Mouse (Mus musculus): Measurements from ENCODE around the gene Wipf3. TPM values are rescaled to one million over a fixed set of nuclear protein-coding genes. Genes with fewer than 3 reads are reported as not detected.

Wipf3 gene
- polyA plus RNA-seq, 1 experiment from 2014 or later, result 1.4 TPM

GRCm38 (mm10) chr6:54530182-54530581 is 100.8 kb downstream of the Wipf3 start:
- DNase-seq (ENCODE audit: low spot score) (no peak), ATAC-seq (replicated peaks; ENCODE audit: low FRiP score, low read depth) (no peak)
- no peak overlapping the region for H3K4me3 ChIP-seq (replicated peaks; ENCODE audit: low read depth, low read length)
- no peaks in the 10 kb centered on the region for H3K9me3 ChIP-seq (replicated peaks; ENCODE audit: low read length)
- no peaks in the 10 kb centered on the region for H3K36me3 ChIP-seq (ENCODE audit: insufficient read depth, low read length)
- no peak overlapping the region for H3K27ac ChIP-seq
- H3K27me3 ChIP-seq (ENCODE audit: insufficient read depth, low read length), result no peaks in the 10 kb centered on the region
- no peaks in the 10 kb centered on the region for H3K4me1 ChIP-seq (replicated peaks; ENCODE audit: insufficient read depth, low read length)
- 85% methylated on average over 2 of the region's 2 CpGs for WGBS
- no peak overlapping the region for H3K9ac ChIP-seq (ENCODE audit: low read depth, low read length)
- H3K4me2 ChIP-seq (ENCODE audit: low read length), result no peak overlapping the region
- no peak for TF ChIP-seq CTCF (IDR thresholded peaks at IDR 0.05; ENCODE audit: low read depth)

DNA sequence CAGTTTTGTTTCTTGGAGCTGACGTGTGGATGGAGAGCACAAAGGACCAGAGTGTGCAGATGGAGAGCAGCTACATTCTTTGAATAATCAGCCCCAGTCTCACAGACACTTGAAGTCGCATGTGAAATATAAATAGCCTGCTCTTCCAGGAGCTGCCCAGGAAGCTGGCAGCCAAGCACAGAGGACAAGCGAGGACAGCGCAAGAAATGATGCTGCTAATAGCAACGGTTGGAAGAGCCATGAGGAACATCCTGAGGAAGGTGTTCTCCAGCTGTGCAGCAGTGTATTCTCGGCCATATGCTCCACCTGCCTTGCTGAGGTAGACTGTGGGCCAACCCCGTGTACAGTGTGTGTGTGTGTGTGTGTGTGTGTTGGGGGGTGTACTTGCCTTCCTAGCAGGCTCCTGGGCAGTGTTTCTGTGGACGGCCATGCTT is 101.7 kb downstream of the Wipf3 start:
- no peak for DNase-seq (ENCODE audit: low spot score)
- H3K4me1 ChIP-seq (replicated peaks; ENCODE audit: insufficient read depth, low read length), result no peaks in the 10 kb centered on the region

GRCm38 (mm10) chr6:54535485-54535884 is 106.1 kb downstream of the Wipf3 start:
- H3K36me3 ChIP-seq (ENCODE audit: insufficient read depth, low read length), result no peaks in the 10 kb centered on the region
- no peaks in the 10 kb centered on the region for H3K9me3 ChIP-seq (replicated peaks; ENCODE audit: low read length)
- no peak overlapping the region for H3K4me2 ChIP-seq (ENCODE audit: low read length)
- ATAC-seq (replicated peaks; ENCODE audit: low FRiP score, low read depth), result no peak
- no peaks in the 10 kb centered on the region for H3K4me1 ChIP-seq (replicated peaks; ENCODE audit: insufficient read depth, low read length)
- no peaks in the 10 kb centered on the region for H3K27me3 ChIP-seq (ENCODE audit: insufficient read depth, low read length)
- DNase-seq (ENCODE audit: low spot score), result no peak
- H3K9ac ChIP-seq (ENCODE audit: low read depth, low read length), result no peak overlapping the region
- 85% methylated on average over 4 of the region's 4 CpGs for WGBS
- H3K4me3 ChIP-seq (replicated peaks; ENCODE audit: low read depth, low read length), result no peak overlapping the region
- TF ChIP-seq CTCF (IDR thresholded peaks at IDR 0.05; ENCODE audit: low read depth), result no peak
- no peak overlapping the region for H3K27ac ChIP-seq

More for the DNA sequence above, 101.7 kb downstream of the Wipf3 start:
- no peak for ATAC-seq (replicated peaks; ENCODE audit: low FRiP score, low read depth)
- no peaks in the 10 kb centered on the region for H3K27me3 ChIP-seq (ENCODE audit: insufficient read depth, low read length)
- H3K27ac ChIP-seq, result no peak overlapping the region
- no peak for TF ChIP-seq CTCF (IDR thresholded peaks at IDR 0.05; ENCODE audit: low read depth)
- H3K4me3 ChIP-seq (replicated peaks; ENCODE audit: low read depth, low read length), result no peak overlapping the region
- H3K9me3 ChIP-seq (replicated peaks; ENCODE audit: low read length), result no peaks in the 10 kb centered on the region
- no peak overlapping the region for H3K4me2 ChIP-seq (ENCODE audit: low read length)
- WGBS, result 67% methylated on average over 8 of the region's 8 CpGs
- no peaks in the 10 kb centered on the region for H3K36me3 ChIP-seq (ENCODE audit: insufficient read depth, low read length)
- no peak overlapping the region for H3K9ac ChIP-seq (ENCODE audit: low read depth, low read length)

DNA sequence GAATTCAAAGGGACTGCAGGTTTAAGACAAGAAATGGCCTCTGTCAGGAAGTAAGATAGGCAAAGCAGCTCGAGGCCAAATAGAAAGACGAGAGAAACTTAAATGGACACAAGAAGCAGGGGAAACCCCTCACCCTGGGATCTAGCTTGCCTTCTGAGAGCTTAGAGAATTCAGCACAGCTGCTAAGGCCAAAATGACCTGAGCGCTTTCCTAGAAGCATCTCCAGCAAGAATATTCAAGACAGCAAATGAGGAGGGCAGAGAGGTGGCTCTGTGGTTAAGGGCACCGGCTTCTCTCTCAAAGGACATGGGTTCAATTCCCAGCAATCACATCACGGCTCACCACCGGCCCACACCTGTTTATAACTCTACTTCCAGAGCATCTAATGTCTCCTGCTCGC is 107.7 kb downstream of the Wipf3 start:
- Histone ChIP-seq H3K9me3 (replicated peaks; ENCODE audit: low read length) (no peaks in the 10 kb centered on the region), H3K4me3 (replicated peaks; ENCODE audit: low read depth, low read length) (no peak overlapping the region), H3K4me1 (replicated peaks; ENCODE audit: insufficient read depth, low read length) (no peaks in the 10 kb centered on the region), H3K27ac (no peak overlapping the region), H3K36me3 (ENCODE audit: insufficient read depth, low read length) (no peaks in the 10 kb centered on the region), H3K4me2 (ENCODE audit: low read length) (no peak overlapping the region), H3K9ac (ENCODE audit: low read depth, low read length) (no peak overlapping the region), H3K27me3 (ENCODE audit: insufficient read depth, low read length) (no peaks in the 10 kb centered on the region)
- no peak for DNase-seq (ENCODE audit: low spot score)
- TF ChIP-seq CTCF (IDR thresholded peaks at IDR 0.05; ENCODE audit: low read depth), result no peak
- 77% methylated on average over 7 of the region's 7 CpGs for WGBS
- ATAC-seq (replicated peaks; ENCODE audit: low FRiP score, low read depth), result no peak

DNA sequence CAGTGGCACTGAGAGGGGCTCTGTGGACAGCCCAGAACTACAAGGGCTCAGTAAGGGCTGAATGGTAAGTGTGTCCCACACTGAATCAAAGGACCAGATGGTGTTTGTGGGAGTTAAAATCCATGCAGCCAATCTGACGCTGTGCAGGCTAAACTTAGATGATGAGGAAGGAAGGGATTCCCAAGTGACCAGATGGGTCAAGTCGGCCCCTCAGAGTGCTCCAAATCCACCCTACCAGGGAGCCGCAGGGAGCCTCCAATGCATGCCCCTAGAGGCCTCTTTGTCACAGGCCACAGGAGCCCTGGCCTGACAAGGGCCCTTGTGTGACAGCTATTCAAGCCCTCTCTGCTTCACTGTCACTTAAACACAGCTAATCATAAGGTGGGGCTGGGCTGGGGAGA is 109.4 kb downstream of the Wipf3 start:
- DNase-seq (ENCODE audit: low spot score) (no peak), ATAC-seq (replicated peaks; ENCODE audit: low FRiP score, low read depth) (no peak)
- no peak for TF ChIP-seq CTCF (IDR thresholded peaks at IDR 0.05; ENCODE audit: low read depth)
- no peaks in the 10 kb centered on the region for H3K36me3 ChIP-seq (ENCODE audit: insufficient read depth, low read length)
- no peaks in the 10 kb centered on the region for H3K9me3 ChIP-seq (replicated peaks; ENCODE audit: low read length)
- H3K4me3 ChIP-seq (replicated peaks; ENCODE audit: low read depth, low read length), result no peak overlapping the region
- no peak overlapping the region for H3K27ac ChIP-seq
- no peak overlapping the region for H3K9ac ChIP-seq (ENCODE audit: low read depth, low read length)
- H3K4me1 ChIP-seq (replicated peaks; ENCODE audit: insufficient read depth, low read length), result no peaks in the 10 kb centered on the region
- WGBS, result 26% methylated on average over 3 of the region's 3 CpGs
- no peaks in the 10 kb centered on the region for H3K27me3 ChIP-seq (ENCODE audit: insufficient read depth, low read length)
- H3K4me2 ChIP-seq (ENCODE audit: low read length), result no peak overlapping the region

GRCm38 (mm10) chr6:54539396-54539795 is 110.0 kb downstream of the Wipf3 start:
- Histone ChIP-seq H3K4me3 (replicated peaks; ENCODE audit: low read depth, low read length) (no peak overlapping the region), H3K9me3 (replicated peaks; ENCODE audit: low read length) (no peaks in the 10 kb centered on the region), H3K27ac (no peak overlapping the region), H3K4me2 (ENCODE audit: low read length) (no peak overlapping the region), H3K36me3 (ENCODE audit: insufficient read depth, low read length) (no peaks in the 10 kb centered on the region), H3K9ac (ENCODE audit: low read depth, low read length) (no peak overlapping the region), H3K27me3 (ENCODE audit: insufficient read depth, low read length) (no peaks in the 10 kb centered on the region), H3K4me1 (replicated peaks; ENCODE audit: insufficient read depth, low read length) (no peaks in the 10 kb centered on the region)
- WGBS, result 70% methylated on average over 7 of the region's 7 CpGs
- TF ChIP-seq CTCF (IDR thresholded peaks at IDR 0.05; ENCODE audit: low read depth), result no peak
- no peak for ATAC-seq (replicated peaks; ENCODE audit: low FRiP score, low read depth)
- DNase-seq (ENCODE audit: low spot score), result no peak

DNA sequence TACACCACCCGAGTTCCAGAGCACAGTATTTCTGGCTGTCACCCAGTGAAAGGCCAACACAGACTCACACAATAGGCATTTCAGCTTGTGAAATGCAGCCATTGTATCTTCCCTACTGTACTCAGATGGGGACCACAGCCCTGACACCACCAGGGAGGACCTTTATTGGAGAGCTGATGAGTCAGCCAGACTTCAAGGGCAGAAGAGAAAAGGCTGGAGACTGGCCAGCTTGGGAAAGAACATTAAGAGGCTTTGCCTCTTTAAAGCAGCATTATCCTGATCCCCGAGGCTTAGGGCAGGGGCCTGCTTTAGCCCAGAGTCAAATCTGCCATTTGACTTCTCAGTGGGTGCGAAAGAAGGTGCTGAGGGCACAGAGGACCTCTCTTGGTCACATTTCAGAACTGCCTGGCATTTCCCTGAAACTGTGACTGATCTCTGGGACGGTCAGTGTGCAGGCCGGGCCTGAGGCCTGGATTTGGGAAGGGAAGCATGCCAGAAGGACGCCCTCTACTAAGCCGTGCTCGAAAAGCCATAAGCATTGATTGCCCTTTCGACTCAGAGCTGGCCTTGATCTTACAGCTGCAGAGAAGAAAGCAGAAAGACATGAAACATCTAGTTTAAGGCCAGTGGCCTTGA is 111.0 kb downstream of the Wipf3 start:
- Histone ChIP-seq H3K36me3 (ENCODE audit: insufficient read depth, low read length) (no peaks in the 10 kb centered on the region), H3K9me3 (replicated peaks; ENCODE audit: low read length) (no peaks in the 10 kb centered on the region), H3K4me1 (replicated peaks; ENCODE audit: insufficient read depth, low read length) (no peaks in the 10 kb centered on the region), H3K27me3 (ENCODE audit: insufficient read depth, low read length) (no peaks in the 10 kb centered on the region), H3K4me2 (ENCODE audit: low read length) (no peak overlapping the region), H3K9ac (ENCODE audit: low read depth, low read length) (no peak overlapping the region), H3K4me3 (replicated peaks; ENCODE audit: low read depth, low read length) (no peak overlapping the region), H3K27ac (no peak overlapping the region)
- DNase-seq (ENCODE audit: low spot score) (no peak), ATAC-seq (replicated peaks; ENCODE audit: low FRiP score, low read depth) (no peak)
- TF ChIP-seq CTCF (IDR thresholded peaks at IDR 0.05; ENCODE audit: low read depth), result no peak
- whole genome bisulfite sequencing, result 70% methylated on average over 9 of the region's 9 CpGs
